Mouse (Mus musculus) forebrain, embryonic 12.5 days (tissue): ENCODE measurements around the gene Anapc11. TPM values are rescaled to one million over a fixed set of nuclear protein-coding genes. Genes with fewer than 3 reads are reported as not detected.

Source experiments
- ATAC-seq: fragments of 200-750 bp; cut with Nextera tagmentation; 2 replicates; pipeline ENCODE4 v1.8.0; 2017; ENCODE audit warnings: moderate TSS enrichment; ENCODE audit not compliant: low FRiP score
- H3K27ac ChIP-seq: fragments of 300-500 bp; sonication (generic); 2 replicates; pipeline ENCODE4 v1.5.1; 2016; ENCODE audit warnings: mild to moderate bottlenecking
- H3K27me3 ChIP-seq: fragments of 300-500 bp; sonication (generic); 2 replicates; pipeline ENCODE4 v1.6.1; 2016; ENCODE audit warnings: mild to moderate bottlenecking
- H3K36me3 ChIP-seq: fragments of 300-500 bp; sonication (generic); replicated peaks from 2 replicates; pipeline ENCODE4 v1.6.1; 2016; ENCODE audit warnings: mild to moderate bottlenecking
- H3K4me1 ChIP-seq: fragments of 300-500 bp; sonication (generic); 2 replicates; pipeline ENCODE4 v1.6.1; 2016
- H3K4me2 ChIP-seq: fragments of 300-500 bp; sonication (generic); 2 replicates; pipeline ENCODE4 v1.6.1; 2016; ENCODE audit warnings: mild to moderate bottlenecking, moderate library complexity
- H3K4me3 ChIP-seq: fragments of 300-500 bp; sonication (generic); replicated peaks from 2 replicates; pipeline ENCODE4 v1.5.1; 2016; ENCODE audit warnings: mild to moderate bottlenecking
- H3K9ac ChIP-seq: fragments of 300-500 bp; sonication (generic); 2 replicates; pipeline ENCODE4 v1.6.1; 2016; ENCODE audit warnings: mild to moderate bottlenecking
- H3K9me3 ChIP-seq: fragments of 300-500 bp; sonication (generic); 2 replicates; pipeline ENCODE4 v1.6.1; 2016
- WGBS: fragments of 180-500 bp; shearing (Covaris S2); methylation state at CpG from one replicate; pipeline ENCODE4 v1.1.7; 2016; 5-methylcytosine and 5-hydroxymethylcytosine counted together
- polyA plus RNA-seq: library from polyadenylated mRNA; unstranded; fragments of >200 nt; fragmentation: Nextera tagmentation; extraction: Ambion mirVana; gene quantifications from 2 replicates; pipeline ENCODE4 v1.2.1, GENCODE M21; 2016

Anapc11 gene
- polyA plus RNA-seq, 1 experiment from 2014 or later, result 186 TPM

- no peak for ATAC-seq
- Histone ChIP-seq H3K36me3 (peaks cover 94% of the 10 kb centered on the region), H3K4me2 (no peak overlapping the region), H3K9me3 (no peaks in the 10 kb centered on the region), H3K4me1 (no peaks in the 10 kb centered on the region), H3K27ac (no peak overlapping the region), H3K9ac (no peak overlapping the region), H3K4me3 (no peak overlapping the region), H3K27me3 (no peaks in the 10 kb centered on the region)
- WGBS, result 90% methylated on average over 9 of the region's 9 CpGs
These were observed 33.1 kb upstream of the Anapc11 start for GRCm38 (mm10) chr11:120565114-120565513.

- WGBS, result 91% methylated on average over 6 of the region's 6 CpGs
- H3K9ac ChIP-seq, result no peak overlapping the region; the same call in 1 of the 2 replicates
- ATAC-seq, result no peak
These were observed 29.9 kb upstream of the Anapc11 start for GRCm38 (mm10) chr11:120568324-120568723.

GRCm38 (mm10) chr11:120571122-120571521 is 27.1 kb upstream of the Anapc11 start:
- Histone ChIP-seq H3K4me3 (peak overlapping the region; percentile 97; the same call in 1 of the 2 replicates), H3K27ac (no peak overlapping the region), H3K9ac (peak overlapping the region; percentile 97), H3K9me3 (no peaks in the 10 kb centered on the region), H3K4me1 (peaks cover 26% of the 10 kb centered on the region), H3K27me3 (no peaks in the 10 kb centered on the region), H3K4me2 (peak overlapping the region; percentile 92), H3K36me3 (peaks cover 49% of the 10 kb centered on the region)
- WGBS, result 91% methylated on average over 3 of the region's 3 CpGs
- ATAC-seq, result no peak

More at GRCm38 (mm10) chr11:120568324-120568723, 29.9 kb upstream of the Anapc11 start:
- Histone ChIP-seq H3K9me3 (no peaks in the 10 kb centered on the region), H3K4me2 (no peak overlapping the region), H3K4me1 (peaks cover 14% of the 10 kb centered on the region), H3K27me3 (no peaks in the 10 kb centered on the region), H3K4me3 (no peak overlapping the region), H3K36me3 (peaks cover 75% of the 10 kb centered on the region), H3K27ac (no peak overlapping the region)

GRCm38 (mm10) chr11:120571754-120572416 is 26.3 kb upstream of the Anapc11 start:
- WGBS, result 16% methylated on average over 11 of the region's 11 CpGs
- peaks cover 44% of the 10 kb centered on the region for H3K36me3 ChIP-seq
- peak overlapping the region; percentile 97 for H3K4me3 ChIP-seq
- H3K27ac ChIP-seq, result peak overlapping the region; percentile 92
- no peaks in the 10 kb centered on the region for H3K27me3 ChIP-seq
- H3K9ac ChIP-seq, result peak overlapping the region; percentile 97
- H3K4me2 ChIP-seq, result peak overlapping the region; percentile 92
- H3K9me3 ChIP-seq, result no peaks in the 10 kb centered on the region
- peaks cover 26% of the 10 kb centered on the region for H3K4me1 ChIP-seq
- ATAC-seq, result no peak

- peak overlapping the region; percentile 97 for H3K9ac ChIP-seq
- WGBS, result 0% methylated on average over 21 of the region's 24 CpGs
- ATAC-seq, result peak; percentile 36
- H3K4me1 ChIP-seq, result peaks cover 26% of the 10 kb centered on the region
- H3K4me2 ChIP-seq, result peak overlapping the region; percentile 92
- no peaks in the 10 kb centered on the region for H3K9me3 ChIP-seq
- peaks cover 44% of the 10 kb centered on the region for H3K36me3 ChIP-seq
- peak overlapping the region; percentile 97 for H3K4me3 ChIP-seq
- peak overlapping the region; percentile 92 for H3K27ac ChIP-seq
- no peaks in the 10 kb centered on the region for H3K27me3 ChIP-seq
These were observed 25.8 kb upstream of the Anapc11 start for GRCm38 (mm10) chr11:120572417-120572751.

GRCm38 (mm10) chr11:120572752-120573584 is 25.3 kb upstream of the Anapc11 start, which contains the start of gene P4hb:
Gene P4hb (minus strand): TSS chr11:120573253.
- no peaks in the 10 kb centered on the region for H3K9me3 ChIP-seq
- H3K27ac ChIP-seq, result peak within 1 kb of the TSS; percentile 92
- under 1% methylated on average over 94 of the region's 94 CpGs for WGBS
- peak within 1 kb of the TSS; percentile 97 for H3K4me3 ChIP-seq
- peaks cover 44% of the 10 kb centered on the region for H3K36me3 ChIP-seq
- no peaks in the 10 kb centered on the region for H3K27me3 ChIP-seq
- H3K4me2 ChIP-seq, result peak within 1 kb of the TSS; percentile 92
- H3K4me1 ChIP-seq, result peaks cover 26% of the 10 kb centered on the region
- peak within 1 kb of the TSS; percentile 97 for H3K9ac ChIP-seq
- ATAC-seq, result peak; percentile 97

GRCm38 (mm10) chr11:120573585-120574277 is 24.5 kb upstream of the Anapc11 start:
- WGBS, result under 1% methylated on average over 23 of the region's 23 CpGs
- Histone ChIP-seq H3K9ac (peak overlapping the region; percentile 81), H3K4me1 (peaks cover 26% of the 10 kb centered on the region), H3K36me3 (peaks cover 44% of the 10 kb centered on the region), H3K4me3 (peak overlapping the region; percentile 97), H3K27ac (peak overlapping the region; percentile 92), H3K9me3 (no peaks in the 10 kb centered on the region), H3K4me2 (peak overlapping the region; percentile 92), H3K27me3 (no peaks in the 10 kb centered on the region)
- 0 out of 2 replicates have a peak, but pooled peaks have one; percentile 9 for ATAC-seq

- ATAC-seq, result no peak
- Histone ChIP-seq H3K27me3 (no peaks in the 10 kb centered on the region), H3K4me3 (peak overlapping the region; percentile 97), H3K4me2 (peak overlapping the region; percentile 92), H3K9me3 (no peaks in the 10 kb centered on the region), H3K9ac (peak overlapping the region; percentile 81), H3K4me1 (peaks cover 29% of the 10 kb centered on the region), H3K27ac (no peak overlapping the region), H3K36me3 (peaks cover 46% of the 10 kb centered on the region)
- 43% methylated on average over 5 of the region's 5 CpGs for WGBS
These were observed 24.0 kb upstream of the Anapc11 start for GRCm38 (mm10) chr11:120574278-120574600.

- H3K36me3 ChIP-seq, result peaks cover 45% of the 10 kb centered on the region
- no peak for ATAC-seq
- H3K27ac ChIP-seq, result no peak overlapping the region
- H3K4me1 ChIP-seq, result peaks cover 37% of the 10 kb centered on the region
- WGBS, result 74% methylated on average over 2 of the region's 2 CpGs
- H3K4me3 ChIP-seq, result no peak overlapping the region
- no peak overlapping the region for H3K9ac ChIP-seq
- no peak overlapping the region for H3K4me2 ChIP-seq
- H3K27me3 ChIP-seq, result no peaks in the 10 kb centered on the region
- H3K9me3 ChIP-seq, result no peaks in the 10 kb centered on the region
These were observed 23.2 kb upstream of the Anapc11 start for GRCm38 (mm10) chr11:120575046-120575445.

GRCm38 (mm10) chr11:120575940-120576339 is 22.3 kb upstream of the Anapc11 start:
- no peaks in the 10 kb centered on the region for H3K9me3 ChIP-seq
- H3K4me3 ChIP-seq, result no peak overlapping the region
- no peak overlapping the region for H3K4me2 ChIP-seq
- no peaks in the 10 kb centered on the region for H3K27me3 ChIP-seq
- peaks cover 36% of the 10 kb centered on the region for H3K36me3 ChIP-seq
- no peak overlapping the region for H3K27ac ChIP-seq
- no peak for ATAC-seq
- peaks cover 40% of the 10 kb centered on the region for H3K4me1 ChIP-seq
- no peak overlapping the region for H3K9ac ChIP-seq

- Histone ChIP-seq H3K9me3 (no peaks in the 10 kb centered on the region), H3K9ac (no peak overlapping the region), H3K4me1 (peaks cover 35% of the 10 kb centered on the region), H3K4me2 (no peak overlapping the region), H3K36me3 (peaks cover 31% of the 10 kb centered on the region), H3K27ac (peak overlapping the region; percentile 36; the same call in 1 of the 2 replicates), H3K4me3 (no peak overlapping the region), H3K27me3 (no peaks in the 10 kb centered on the region)
- ATAC-seq, result no peak
- 89% methylated on average over 3 of the region's 3 CpGs for WGBS
These were observed 21.7 kb upstream of the Anapc11 start for GRCm38 (mm10) chr11:120576365-120576981.
